Mouse (Mus musculus) gonadal fat pad, adult 2 months (tissue): ENCODE data around the gene Gm26965. TPM values are rescaled to one million over a fixed set of nuclear protein-coding genes. Genes with fewer than 3 reads are reported as not detected.
A peak's percentile ranks its signal among the peaks of the same experiment; 100 is the strongest.
"Not testable (repeated sequence)": the region's sequence is repeated elsewhere in the genome, so short reads cannot be mapped to it uniquely, and the experiment has no call there.

Source experiments
- DNase-seq: peaks from one replicate; pipeline ENCODE4 v3.0.0-alpha.2; 2012; ENCODE audit warnings: low read depth
- polyA plus RNA-seq: library from polyadenylated mRNA; depleted of rRNA; stranded (reverse); fragments of >200 nt; gene quantifications from 2 replicates; pipeline ENCODE4 v1.2.3, GENCODE M21; 2012; rRNA removed

The Gm26965 gene
- polyA plus RNA-seq: not detected in 2 replicates

- DNase-seq: peak; percentile 73
Measured at GRCm38 (mm10) chr13:67525753-67526410, at the start of gene Gm26965, which contains the start of gene Zfp87. Gene Gm26965, minus strand, starts transcription at chr13:67526151. Gene Zfp87, minus strand, starts transcription at chr13:67526177.

DNA sequence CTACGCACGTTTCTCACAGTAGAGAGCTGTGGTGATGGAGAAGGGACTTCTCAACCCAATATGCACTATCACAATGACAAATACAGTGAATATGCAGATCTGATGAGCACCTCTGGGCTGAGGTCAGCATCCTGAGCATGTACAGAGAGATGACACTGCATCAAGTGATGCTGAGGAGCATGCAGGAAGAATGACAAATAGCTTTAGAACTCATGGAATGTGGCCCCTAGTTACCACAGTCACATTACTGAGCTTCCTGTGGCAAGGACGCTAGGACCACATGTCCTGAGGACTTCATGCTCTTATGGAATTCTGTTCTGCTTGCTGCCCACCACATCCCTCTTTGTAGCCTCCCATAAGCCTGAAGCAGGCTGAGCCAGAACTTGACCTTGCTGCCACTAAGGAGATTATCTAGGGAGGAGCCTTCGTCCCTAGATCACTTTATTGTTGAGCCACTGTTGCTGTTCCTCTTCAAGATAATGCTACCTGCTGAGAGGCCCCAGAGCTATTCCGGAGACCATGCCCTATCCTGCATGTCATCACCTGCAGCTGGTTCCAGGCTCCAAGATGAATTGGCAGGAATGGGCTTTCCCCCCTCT lies 46.7 kb upstream of the Gm26965 start:
- no peak for DNase-seq

- no peak for DNase-seq
Measured at GRCm38 (mm10) chr13:67553730-67554129, 27.8 kb upstream of the Gm26965 start, which contains the start of gene Zfp748. Gene Zfp748, minus strand, starts transcription at chr13:67553830.

DNA sequence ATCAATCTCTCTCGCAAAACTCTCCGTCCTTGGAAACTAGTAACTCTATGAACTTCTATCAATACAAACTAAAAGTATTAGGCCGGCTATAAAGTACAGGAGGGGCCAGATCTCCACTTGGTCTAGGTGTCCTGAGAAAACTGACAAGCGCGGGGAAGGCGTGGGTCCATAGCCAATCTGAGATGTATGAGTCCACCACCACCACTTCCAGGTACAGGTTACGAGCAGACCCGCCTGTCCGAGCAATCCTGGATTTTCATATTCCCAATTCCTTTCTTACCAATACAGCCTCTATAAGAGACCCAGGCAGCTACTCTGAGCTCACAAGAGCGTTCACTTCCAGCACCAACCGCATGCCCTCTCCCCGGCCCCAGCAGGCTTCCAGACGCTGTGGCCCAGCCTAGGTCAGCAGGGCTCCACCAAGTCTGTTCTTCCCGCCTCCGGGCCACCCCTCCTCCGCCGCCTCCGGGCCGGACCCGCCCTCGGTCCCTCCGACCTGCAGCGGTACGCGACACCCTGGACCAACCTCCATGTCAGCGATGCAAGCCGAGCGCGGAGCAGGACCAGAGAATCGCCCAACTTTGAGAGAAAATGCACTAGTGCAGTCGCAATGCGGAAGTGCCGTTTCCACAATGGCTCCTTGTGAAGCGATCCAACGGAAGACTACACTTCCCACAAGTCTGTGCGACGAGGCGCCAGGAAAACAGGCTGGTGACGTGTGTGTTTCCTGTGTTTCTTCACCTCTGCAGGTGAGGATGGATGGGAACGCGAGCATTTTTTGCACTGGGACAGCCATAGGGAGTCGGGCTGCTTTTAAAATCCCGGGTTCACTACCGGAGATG lies 26.8 kb upstream of the Gm26965 start:
- DNase-seq: peak; percentile 74

DNA sequence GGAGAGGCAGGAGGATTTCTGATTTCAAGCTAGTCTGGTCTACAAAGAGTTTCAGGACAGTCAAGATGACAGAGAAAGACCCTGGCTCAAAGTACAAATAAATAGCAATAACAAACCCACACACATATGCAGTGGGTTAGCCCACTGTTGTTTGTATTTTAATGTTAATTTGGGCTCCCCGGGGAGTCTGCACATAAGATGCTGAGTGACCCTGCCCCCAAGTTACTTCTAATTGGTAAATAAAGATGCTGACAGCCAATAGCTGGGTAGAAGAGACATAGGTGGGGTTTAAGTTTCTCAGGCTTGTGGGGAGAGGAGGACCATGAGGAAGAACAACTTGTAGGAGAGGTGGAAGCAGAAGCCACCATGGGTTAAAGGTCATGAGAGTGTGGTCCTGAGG lies 20.0 kb upstream of the Gm26965 start:
- DNase-seq: no peak

GRCm38 (mm10) chr13:67527049-67527730 lies 1.2 kb upstream of the Gm26965 start:
- DNase-seq: no peak

GRCm38 (mm10) chr13:67500908-67501307 lies 25.0 kb downstream of the Gm26965 start:
- DNase-seq: no peak

- DNase-seq: peak; percentile 61
Measured at GRCm38 (mm10) chr13:67500084-67500719, 25.7 kb downstream of the Gm26965 start, which contains the start of gene Zfp58. Gene Zfp58, minus strand, starts transcription at chr13:67500555.

DNA sequence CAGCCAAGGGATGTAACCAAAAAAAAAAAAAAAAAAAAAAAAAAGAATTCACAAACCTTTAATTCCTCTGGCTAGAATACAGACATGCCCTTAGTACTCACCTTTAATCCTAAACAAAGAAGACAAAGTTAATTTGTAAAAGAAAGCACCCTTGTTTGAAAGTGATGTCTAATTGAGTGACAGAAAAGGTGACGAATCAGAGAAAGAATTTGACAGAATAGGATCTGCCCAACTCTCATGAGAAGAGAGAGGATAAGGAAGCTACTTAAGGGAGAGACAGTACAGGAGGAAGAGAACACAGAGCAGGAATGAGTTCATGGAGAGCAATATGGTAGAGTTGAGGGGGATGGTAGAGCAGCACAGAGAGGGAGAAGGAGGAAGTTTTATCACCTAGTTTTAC lies 30.3 kb downstream of the Gm26965 start:
- DNase-seq: no peak

DNA sequence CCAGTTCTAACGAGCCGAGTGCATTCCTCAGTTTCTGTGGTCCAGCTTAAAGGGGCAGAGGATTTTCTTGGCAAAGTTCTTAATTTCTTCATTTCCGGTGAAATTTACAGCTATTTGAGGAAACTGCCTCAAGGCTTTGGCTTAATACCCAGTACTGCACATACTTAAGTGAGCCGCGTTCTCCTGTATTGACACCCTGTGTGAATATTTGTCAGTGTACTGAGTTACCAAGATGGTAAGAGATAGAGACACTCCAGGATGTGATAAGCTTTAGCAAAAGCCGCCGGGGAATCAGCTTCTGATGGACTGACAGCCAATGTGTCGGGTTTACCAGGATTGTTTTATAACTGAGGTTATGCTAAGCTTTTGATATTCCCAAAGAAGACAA lies 41.5 kb downstream of the Gm26965 start:
- DNase-seq: no peak

DNA sequence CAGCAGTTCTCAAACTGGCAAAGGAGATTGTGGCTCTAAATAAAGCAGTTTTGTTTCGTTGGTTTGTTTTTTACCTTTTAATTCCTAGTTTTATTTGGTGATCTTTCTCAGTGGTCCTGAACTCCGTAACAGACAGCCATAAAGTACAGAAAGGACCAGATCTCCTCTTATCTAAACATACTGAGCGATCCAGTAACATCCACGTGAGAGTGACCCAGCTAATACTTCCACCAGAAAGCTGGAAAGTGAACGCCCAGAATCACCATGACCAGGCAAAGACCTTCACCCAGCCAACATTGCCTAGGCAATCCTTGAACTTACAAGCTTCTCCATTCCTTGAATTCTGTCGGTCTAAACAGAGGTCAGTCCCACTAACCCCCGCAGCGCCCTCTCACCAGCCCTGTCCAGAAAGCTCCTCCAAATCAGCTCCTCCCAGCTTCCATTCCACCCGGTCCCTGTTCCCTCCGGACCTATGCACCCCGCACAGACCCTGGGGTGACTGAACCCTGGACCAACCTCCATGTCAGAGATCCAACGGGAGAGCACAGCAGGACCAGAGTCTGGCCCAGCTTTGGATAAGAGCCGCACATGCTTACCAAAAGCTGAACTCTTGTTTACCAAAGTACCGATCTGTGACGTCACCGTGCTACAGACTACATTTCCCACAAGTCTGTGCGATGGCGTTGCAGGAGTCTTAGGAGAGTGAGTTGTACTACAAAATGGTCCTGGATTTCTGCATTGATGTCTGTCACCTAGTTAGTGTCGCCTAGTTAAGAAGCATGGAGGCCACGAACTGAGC lies 42.1 kb downstream of the Gm26965 start, which contains the start of gene Zfp874b:
TSS of gene Zfp874b (minus strand) at position 634 of the 799 bp plus-strand sequence.
- DNase-seq: peak; percentile 63

GRCm38 (mm10) chr13:67481528-67481927 lies 44.4 kb downstream of the Gm26965 start:
- DNase-seq: no peak

DNA sequence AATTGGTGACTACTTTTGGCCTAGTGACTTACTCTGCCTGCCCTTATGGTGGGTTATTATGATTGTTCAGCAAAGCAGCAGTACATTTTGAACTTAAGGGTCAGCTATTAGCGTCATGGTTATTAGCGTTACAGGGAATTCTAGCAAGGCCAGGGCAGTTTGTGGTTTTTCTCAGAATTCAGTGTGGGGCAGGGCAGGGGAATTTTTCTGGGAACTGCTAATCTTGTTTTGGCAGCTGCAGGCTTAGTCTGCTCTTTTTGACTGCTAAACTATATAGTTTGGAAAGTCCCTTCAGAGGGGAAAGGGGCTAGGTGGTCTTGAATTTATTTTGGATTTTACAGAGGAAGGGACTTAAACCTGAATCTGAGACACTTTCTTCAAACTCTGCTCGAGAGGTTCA lies 56.7 kb downstream of the Gm26965 start:
- DNase-seq: no peak

DNA sequence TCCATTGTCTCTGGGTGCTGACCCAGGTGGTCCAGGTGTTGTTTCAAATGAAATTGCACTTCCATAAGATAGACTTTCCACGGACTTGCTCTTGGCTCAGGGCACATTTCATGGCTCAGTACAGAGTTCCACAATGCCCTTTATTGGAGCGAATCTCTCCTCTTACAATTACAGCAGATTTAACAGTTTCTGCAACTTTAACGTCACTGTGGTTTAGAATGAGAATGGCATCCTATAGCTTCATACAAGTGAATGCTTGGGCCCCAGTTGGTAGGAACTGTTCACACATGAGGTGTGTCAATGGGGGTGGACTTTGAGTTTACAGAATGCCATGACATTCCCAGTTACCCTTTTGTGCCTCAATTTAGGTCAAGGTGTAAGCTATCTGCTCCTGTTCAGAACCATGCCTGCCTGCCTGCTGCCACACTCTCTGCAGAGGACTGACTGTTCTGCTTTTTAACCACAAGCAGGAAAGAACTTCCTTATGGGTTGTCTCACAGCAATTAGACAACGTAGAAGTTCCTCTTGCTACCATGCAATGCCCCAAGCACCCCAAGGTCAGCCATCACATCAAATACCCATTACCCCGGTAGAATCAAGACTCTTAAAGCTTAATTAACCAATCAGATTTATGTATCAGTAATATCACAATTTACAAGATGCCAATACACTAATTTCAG lies 62.3 kb downstream of the Gm26965 start:
- not testable (repeated sequence) for DNase-seq

DNA sequence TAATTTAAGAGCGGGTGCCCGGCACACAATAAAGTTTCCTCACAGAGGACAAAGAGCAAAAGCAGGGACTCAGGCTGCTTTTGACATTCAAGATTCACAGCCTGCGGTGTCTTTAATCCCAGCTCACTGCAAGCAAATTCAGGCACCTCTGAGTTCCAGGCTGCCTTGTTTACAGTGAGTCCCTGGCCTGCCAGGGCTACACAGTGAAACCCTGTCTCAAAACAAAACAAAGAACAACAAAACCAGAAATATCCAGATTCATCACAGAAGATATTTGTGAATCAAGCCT lies 74.0 kb downstream of the Gm26965 start:
- no peak for DNase-seq

DNA sequence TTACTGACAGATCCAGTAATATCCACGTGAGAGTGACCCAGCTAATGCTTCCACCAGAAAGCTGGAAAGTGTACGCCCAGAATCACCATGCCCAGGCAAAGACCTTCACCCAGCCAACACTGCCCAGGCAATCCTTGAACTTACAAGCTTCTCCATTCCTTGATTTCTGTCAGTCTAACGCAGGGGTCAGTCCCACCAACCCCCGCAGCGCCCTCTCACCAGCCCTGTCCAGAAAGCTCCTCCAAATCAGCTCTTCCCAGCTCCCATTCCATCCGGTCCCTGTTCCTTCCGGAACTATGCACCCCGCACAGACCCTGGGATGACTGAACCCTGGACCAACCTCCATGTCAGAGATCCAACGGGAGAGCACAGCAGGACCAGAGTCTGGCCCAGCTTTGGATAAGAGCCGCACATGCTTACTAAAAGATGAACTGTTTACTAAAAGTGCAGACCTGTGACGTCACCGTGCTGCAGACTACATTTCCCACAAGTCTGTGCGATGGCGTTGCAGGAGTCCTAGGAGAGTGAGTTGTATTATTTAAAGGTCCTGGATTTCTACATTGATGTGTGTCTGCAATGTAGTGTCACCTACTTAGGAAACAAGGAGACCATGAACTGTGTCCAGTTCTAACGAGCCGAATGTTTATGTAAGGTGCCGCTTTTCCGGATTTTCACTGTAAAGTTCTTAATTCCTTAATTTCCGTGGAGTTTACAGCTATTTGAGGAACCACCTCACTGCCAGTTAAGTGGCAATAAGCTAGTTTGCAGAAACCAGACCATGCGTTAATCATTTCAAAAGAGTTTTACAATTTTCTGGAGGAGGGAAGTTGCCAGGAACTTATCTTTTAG lies 74.6 kb downstream of the Gm26965 start, which contains the start of gene Zfp874a:
TSS of gene Zfp874a (minus strand) at position 453 of the 849 bp plus-strand sequence.
- DNase-seq: peak; percentile 61
